Mouse (Mus musculus) embryonic facial prominence, embryonic 10.5 days (tissue): ENCODE measurements at regions not wholly inside any gene's neighbourhood (a gene's known extent, or its start where the extent isn't known, plus 50 kb on each side); places are given as distances from the start of the nearest gene placed in this dataset.
"Not testable (repeated sequence)": the region's sequence is repeated elsewhere in the genome, so short reads cannot be mapped to it uniquely, and the experiment has no call there.

Experiments
- DNase-seq: peaks from one replicate; pipeline ENCODE4 v3.0.0-alpha.2; 2017; ENCODE audit warnings: low spot score
- H3K27ac ChIP-seq: fragments of 300-500 bp; sonication (generic); replicated peaks from 2 replicates; pipeline ENCODE4 v1.5.1; 2016; ENCODE audit warnings: mild to moderate bottlenecking
- H3K27me3 ChIP-seq: fragments of 300-500 bp; sonication (generic); replicated peaks from 2 replicates; pipeline ENCODE4 v1.6.1; 2016; ENCODE audit warnings: low read depth, mild to moderate bottlenecking; ENCODE audit not compliant: poor library complexity, severe bottlenecking
- H3K36me3 ChIP-seq: fragments of 300-500 bp; sonication (generic); replicated peaks from 2 replicates; pipeline ENCODE4 v1.6.1; 2016; ENCODE audit warnings: mild to moderate bottlenecking, moderate library complexity
- H3K4me1 ChIP-seq: fragments of 300-500 bp; sonication (generic); 2 replicates; pipeline ENCODE4 v1.6.1; 2016
- H3K4me3 ChIP-seq: fragments of 300-500 bp; sonication (generic); 2 replicates; pipeline ENCODE4 v1.5.1; 2016; ENCODE audit warnings: mild to moderate bottlenecking, moderate library complexity
- H3K9me3 ChIP-seq: fragments of 300-500 bp; sonication (generic); 2 replicates; pipeline ENCODE4 v1.6.1; 2016; ENCODE audit warnings: mild to moderate bottlenecking
- WGBS: fragments of 180-500 bp; shearing (Covaris S2); methylation state at CpG from one replicate; pipeline ENCODE4 v1.1.7; 2016; 5-methylcytosine and 5-hydroxymethylcytosine counted together

- Histone ChIP-seq H3K4me1 (no peaks in the 10 kb centered on the region), H3K9me3 (no peaks in the 10 kb centered on the region), H3K27me3 (no peaks in the 10 kb centered on the region), H3K36me3 (no peaks in the 10 kb centered on the region), H3K27ac (no peak overlapping the region), H3K4me3 (no peak overlapping the region)
- WGBS: 91% methylated on average over 8 of the region's 8 CpGs
- DNase-seq: no peak
Measured at GRCm38 (mm10) chr10:99320797-99321196, 57.8 kb downstream of the Dusp6 start.

DNA sequence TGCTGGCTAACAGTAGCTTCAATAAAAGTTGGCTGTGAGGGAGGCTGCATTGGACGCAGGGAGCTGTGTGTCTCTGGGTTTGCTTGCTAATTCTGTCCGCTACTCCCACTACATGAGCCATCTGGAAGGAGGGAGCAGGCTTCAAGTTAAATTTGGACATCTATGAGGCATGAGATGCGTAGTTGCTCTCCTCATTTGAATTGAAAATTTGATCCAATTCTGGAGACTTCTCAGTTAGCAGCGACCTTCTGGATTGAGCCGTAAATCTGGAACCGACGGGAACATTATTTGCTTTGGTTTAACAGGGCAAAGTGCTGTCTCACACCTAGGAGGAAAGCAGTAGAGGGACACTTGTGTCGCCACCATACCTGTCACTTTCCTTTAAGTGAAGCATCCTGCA is 60.3 kb downstream of the Dusp6 start:
- H3K36me3 ChIP-seq: no peaks in the 10 kb centered on the region
- WGBS: 89% methylated on average over 8 of the region's 8 CpGs

GRCm38 (mm10) chr10:99327501-99327900 is 64.5 kb downstream of the Dusp6 start:
- DNase-seq: no peak
- H3K4me3 ChIP-seq: no peak overlapping the region

More for the DNA sequence above, 60.3 kb downstream of the Dusp6 start:
- H3K27me3 ChIP-seq: no peaks in the 10 kb centered on the region
- no peak for DNase-seq
- no peaks in the 10 kb centered on the region for H3K9me3 ChIP-seq
- no peaks in the 10 kb centered on the region for H3K4me1 ChIP-seq
- H3K27ac ChIP-seq: no peak overlapping the region
- H3K4me3 ChIP-seq: no peak overlapping the region

GRCm38 (mm10) chr10:99328568-99328967 is 65.5 kb downstream of the Dusp6 start:
- no peaks in the 10 kb centered on the region for H3K9me3 ChIP-seq
- WGBS: 92% methylated on average over 8 of the region's 8 CpGs
- no peaks in the 10 kb centered on the region for H3K27me3 ChIP-seq

More at GRCm38 (mm10) chr10:99327501-99327900, 64.5 kb downstream of the Dusp6 start:
- no peak overlapping the region for H3K27ac ChIP-seq
- 89% methylated on average over 2 of the region's 2 CpGs for WGBS
- no peaks in the 10 kb centered on the region for H3K9me3 ChIP-seq
- H3K4me1 ChIP-seq: peaks cover 9% of the 10 kb centered on the region
- H3K27me3 ChIP-seq: no peaks in the 10 kb centered on the region
- no peaks in the 10 kb centered on the region for H3K36me3 ChIP-seq

DNA sequence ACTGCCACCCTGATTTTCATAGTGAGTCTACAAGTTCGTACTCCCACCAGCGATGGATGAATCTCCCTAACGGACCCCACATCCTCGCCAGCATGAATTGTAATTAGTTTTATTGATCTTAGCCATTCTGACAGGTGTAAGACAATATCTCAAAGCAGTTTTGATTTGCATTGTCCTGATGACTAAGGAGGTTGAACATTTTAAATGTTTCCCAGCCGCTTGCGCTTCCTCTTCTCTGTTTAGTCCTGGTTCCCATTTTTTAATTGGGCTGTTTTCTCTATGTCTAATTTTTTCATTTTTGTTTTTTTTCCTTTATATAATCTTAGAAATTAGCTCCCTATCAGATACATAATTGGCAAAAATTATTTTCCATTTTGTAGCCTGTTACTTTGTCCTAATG is 66.4 kb downstream of the Dusp6 start:
- Histone ChIP-seq H3K9me3 (no peaks in the 10 kb centered on the region), H3K4me3 (no peak overlapping the region), H3K4me1 (peaks cover 9% of the 10 kb centered on the region), H3K27ac (no peak overlapping the region), H3K36me3 (no peaks in the 10 kb centered on the region), H3K27me3 (no peaks in the 10 kb centered on the region)
- 90% methylated on average over 6 of the region's 6 CpGs for WGBS
- DNase-seq: no peak

More at GRCm38 (mm10) chr10:99328568-99328967, 65.5 kb downstream of the Dusp6 start:
- DNase-seq: no peak
- Histone ChIP-seq H3K27ac (no peak overlapping the region), H3K4me3 (no peak overlapping the region), H3K4me1 (peaks cover 9% of the 10 kb centered on the region), H3K36me3 (no peaks in the 10 kb centered on the region)

GRCm38 (mm10) chr10:99330519-99330918 is 67.5 kb downstream of the Dusp6 start:
- Histone ChIP-seq H3K27me3 (no peaks in the 10 kb centered on the region), H3K36me3 (no peaks in the 10 kb centered on the region), H3K27ac (no peak overlapping the region), H3K4me1 (peaks cover 9% of the 10 kb centered on the region), H3K9me3 (no peaks in the 10 kb centered on the region), H3K4me3 (no peak overlapping the region)
- 28% methylated on average over 7 of the region's 7 CpGs for WGBS
- DNase-seq: peak; percentile 19

- no peak overlapping the region for H3K4me3 ChIP-seq
- DNase-seq: no peak
- H3K27me3 ChIP-seq: no peaks in the 10 kb centered on the region
- no peaks in the 10 kb centered on the region for H3K9me3 ChIP-seq
- 94% methylated on average over 12 of the region's 12 CpGs for WGBS
- peaks cover 9% of the 10 kb centered on the region for H3K4me1 ChIP-seq
- H3K36me3 ChIP-seq: no peaks in the 10 kb centered on the region
- no peak overlapping the region for H3K27ac ChIP-seq
Measured at GRCm38 (mm10) chr10:99331876-99332275, 68.8 kb downstream of the Dusp6 start.

DNA sequence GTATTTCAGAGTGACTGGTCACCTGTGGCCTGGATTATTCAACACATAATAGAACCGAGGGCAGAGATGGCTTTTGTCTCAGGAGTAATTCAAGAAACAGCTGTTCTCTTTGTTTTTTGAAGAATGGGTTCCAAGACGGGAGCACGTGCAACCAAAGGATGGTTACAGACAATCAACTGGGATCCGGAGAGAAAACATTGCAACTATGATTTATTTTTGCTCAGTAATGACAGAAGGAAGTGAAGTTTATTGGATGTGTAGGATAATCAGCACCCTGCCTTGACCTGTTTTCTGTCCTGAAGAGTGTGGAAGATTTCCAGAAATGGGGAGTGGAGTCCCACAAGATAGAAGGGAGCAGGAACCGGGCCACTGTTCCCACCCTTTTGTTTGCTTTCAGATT is 70.8 kb downstream of the Dusp6 start:
- H3K27ac ChIP-seq: no peak overlapping the region
- WGBS: 81% methylated on average over 5 of the region's 5 CpGs

GRCm38 (mm10) chr10:99336091-99336490 is 73.1 kb downstream of the Dusp6 start:
- Histone ChIP-seq H3K27ac (no peak overlapping the region), H3K27me3 (no peaks in the 10 kb centered on the region), H3K4me3 (no peak overlapping the region), H3K36me3 (no peaks in the 10 kb centered on the region), H3K4me1 (peaks cover under 1% of the 10 kb centered on the region; the same call in 1 of the 2 replicates), H3K9me3 (peaks cover 5% of the 10 kb centered on the region; the same call in 1 of the 2 replicates)
- 88% methylated on average over 4 of the region's 4 CpGs for WGBS
- no peak for DNase-seq

More for the DNA sequence above, 70.8 kb downstream of the Dusp6 start:
- peaks cover 5% of the 10 kb centered on the region; the same call in 1 of the 2 replicates for H3K9me3 ChIP-seq
- no peak for DNase-seq
- H3K27me3 ChIP-seq: no peaks in the 10 kb centered on the region
- H3K4me3 ChIP-seq: no peak overlapping the region
- H3K36me3 ChIP-seq: no peaks in the 10 kb centered on the region
- H3K4me1 ChIP-seq: peaks cover 9% of the 10 kb centered on the region

DNA sequence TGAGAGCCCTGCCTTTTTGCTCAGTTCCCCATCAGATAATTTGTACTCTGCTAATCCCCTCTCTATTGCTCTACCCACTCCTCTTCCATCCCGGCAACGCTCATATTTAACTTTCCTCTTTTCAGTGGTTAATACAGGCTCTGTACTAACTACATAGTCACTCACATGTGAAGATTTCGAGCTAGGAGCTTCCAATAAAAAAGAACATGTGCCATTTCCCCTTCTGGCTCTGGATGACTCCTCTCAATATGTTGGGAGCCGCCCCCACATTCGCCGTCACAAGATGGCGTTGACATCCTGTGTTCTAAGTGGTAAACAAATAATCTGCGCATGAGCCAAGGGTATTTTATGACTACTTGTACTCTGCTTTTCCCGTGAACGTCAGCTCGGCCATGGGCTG is 75.8 kb downstream of the Dusp6 start:
- not testable (repeated sequence) for H3K27ac ChIP-seq, DNase-seq, H3K4me1 ChIP-seq, H3K4me3 ChIP-seq, H3K27me3 ChIP-seq, H3K36me3 ChIP-seq, H3K9me3 ChIP-seq
- WGBS: 96% methylated on average over 8 of the region's 11 CpGs

GRCm38 (mm10) chr10:99339291-99339912 is 76.4 kb downstream of the Dusp6 start:
- not testable (repeated sequence) for H3K4me3 ChIP-seq, H3K4me1 ChIP-seq, H3K27ac ChIP-seq, DNase-seq, H3K9me3 ChIP-seq, H3K36me3 ChIP-seq, H3K27me3 ChIP-seq
- WGBS: 98% methylated on average over 14 of the region's 19 CpGs

DNA sequence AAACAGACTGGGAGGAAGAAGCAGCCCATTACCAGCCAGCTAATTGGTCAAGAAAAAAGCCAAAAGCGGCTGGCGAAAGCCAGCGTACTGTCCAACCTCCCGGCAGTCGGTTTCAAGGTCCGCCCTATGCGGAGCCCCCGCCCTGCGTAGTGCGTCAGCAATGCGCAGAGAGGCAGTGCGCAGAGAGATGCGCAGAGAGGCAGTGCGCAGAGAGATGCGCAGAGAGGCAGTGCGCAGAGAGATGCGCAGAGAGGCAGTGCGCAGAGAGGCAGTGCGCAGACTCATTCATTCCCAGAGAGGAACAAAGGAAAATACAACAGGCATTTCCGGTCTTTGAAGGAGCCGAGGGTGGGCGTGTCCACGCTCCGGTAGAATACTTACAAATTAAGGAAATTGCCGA is 77.0 kb downstream of the Dusp6 start:
- not testable (repeated sequence) for H3K9me3 ChIP-seq, H3K36me3 ChIP-seq, H3K27ac ChIP-seq, H3K27me3 ChIP-seq, H3K4me1 ChIP-seq, H3K4me3 ChIP-seq, DNase-seq
- 98% methylated on average over 11 of the region's 25 CpGs for WGBS

- no peaks in the 10 kb centered on the region for H3K27me3 ChIP-seq
- no peak overlapping the region for H3K4me3 ChIP-seq
- WGBS: 75% methylated on average over 3 of the region's 3 CpGs
- H3K36me3 ChIP-seq: no peaks in the 10 kb centered on the region
- peaks cover 13% of the 10 kb centered on the region for H3K4me1 ChIP-seq
- no peak for DNase-seq
- 0 out of 2 replicates have a peak, but pooled peaks cover 2% of the 10 kb centered on the region for H3K9me3 ChIP-seq
- no peak overlapping the region for H3K27ac ChIP-seq
Measured at GRCm38 (mm10) chr10:99349125-99349716, 86.2 kb downstream of the Dusp6 start.
